Mouse (Mus musculus): Measurements from ENCODE around the gene Rsl24d1. TPM values are rescaled to one million over a fixed set of nuclear protein-coding genes. Genes with fewer than 3 reads are reported as not detected.

The Rsl24d1 gene
- total RNA-seq, 2 experiments from 2014 or later: 71.7 to 73.9 TPM

Other genes starting within 250 kb of the Rsl24d1 start
- gene Pygo1, start 187.8 kb upstream of the Rsl24d1 start, total RNA-seq (2021): 1 to 10 TPM; 7.4 to 7.7 TPM
- gene Dyx1c1, start 154.6 kb upstream of the Rsl24d1 start, total RNA-seq (2021): 1 to 10 TPM; 1.7 to 1.8 TPM
- gene Gm44503, start 154.6 kb upstream of the Rsl24d1 start, total RNA-seq (2021): not detected
- 10 to 100 TPM; 14.1 to 15.1 TPM for gene Ccpg1os, start 128.0 kb upstream of the Rsl24d1 start, total RNA-seq (2021)
- gene Ccpg1, start 128.0 kb upstream of the Rsl24d1 start, total RNA-seq (2021): 10 to 100 TPM; 81.5 to 91.7 TPM
- gene Pigb, start 73.0 kb upstream of the Rsl24d1 start, total RNA-seq (2021): 10 to 100 TPM; 18.8 to 20.4 TPM
- 10 to 100 TPM; 47.4 to 49.5 TPM for gene Rab27a, start 68.6 kb upstream of the Rsl24d1 start, total RNA-seq (2021)
- gene Khdc3, start 11.6 kb upstream of the Rsl24d1 start, total RNA-seq (2021): 1 to 10 TPM; 1.3 to 1.5 TPM
- not detected for gene Gm20509, start 11.0 kb upstream of the Rsl24d1 start, total RNA-seq (2021)